Mouse (Mus musculus): ENCODE measurements at regions not wholly inside any gene's neighbourhood (a gene's known extent, or its start where the extent isn't known, plus 50 kb on each side); places are given as distances from the start of the nearest gene placed in this dataset.

- Histone ChIP-seq H3K27ac (ENCODE audit: low read length) (no peak overlapping the region), H3K9ac (ENCODE audit: low read depth, low read length) (no peak overlapping the region), H3K4me3 (ENCODE audit: low read length) (no peak overlapping the region), H3K27me3 (replicated peaks; ENCODE audit: control insufficient read depth, insufficient read depth, low read length) (no peaks in the 10 kb centered on the region), H3K4me1 (ENCODE audit: control insufficient read depth, insufficient read depth, low read length) (no peaks in the 10 kb centered on the region), H3K4me2 (ENCODE audit: low read depth, low read length) (no peak overlapping the region), H3K36me3 (ENCODE audit: control insufficient read depth, insufficient read depth, low read length) (no peaks in the 10 kb centered on the region), H3K9me3 (ENCODE audit: control insufficient read depth, low read length) (no peaks in the 10 kb centered on the region)
- WGBS = 58% methylated on average over 4 of the region's 4 CpGs
- ATAC-seq = no peak
These were observed 513.1 kb downstream of the Kctd12 start for GRCm38 (mm10) chr14:102469326-102469725.

GRCm38 (mm10) chr14:102461001-102461400 is 521.4 kb downstream of the Kctd12 start:
- WGBS = 84% methylated on average over 1 of the region's 1 CpGs
- Histone ChIP-seq H3K9me3 (ENCODE audit: control insufficient read depth, low read length) (no peaks in the 10 kb centered on the region), H3K4me1 (ENCODE audit: control insufficient read depth, insufficient read depth, low read length) (no peaks in the 10 kb centered on the region), H3K4me3 (ENCODE audit: low read length) (no peak overlapping the region), H3K9ac (ENCODE audit: low read depth, low read length) (no peak overlapping the region), H3K27ac (ENCODE audit: low read length) (no peak overlapping the region), H3K36me3 (ENCODE audit: control insufficient read depth, insufficient read depth, low read length) (no peaks in the 10 kb centered on the region), H3K4me2 (ENCODE audit: low read depth, low read length) (no peak overlapping the region), H3K27me3 (replicated peaks; ENCODE audit: control insufficient read depth, insufficient read depth, low read length) (no peaks in the 10 kb centered on the region)
- no peak for ATAC-seq

GRCm38 (mm10) chr14:102439738-102440137 is 542.7 kb downstream of the Kctd12 start:
- Histone ChIP-seq H3K36me3 (ENCODE audit: control insufficient read depth, insufficient read depth, low read length) (no peaks in the 10 kb centered on the region), H3K9me3 (ENCODE audit: control insufficient read depth, low read length) (no peaks in the 10 kb centered on the region), H3K4me3 (ENCODE audit: low read length) (no peak overlapping the region), H3K9ac (ENCODE audit: low read depth, low read length) (no peak overlapping the region), H3K27ac (ENCODE audit: low read length) (no peak overlapping the region), H3K4me1 (ENCODE audit: control insufficient read depth, insufficient read depth, low read length) (no peaks in the 10 kb centered on the region), H3K4me2 (ENCODE audit: low read depth, low read length) (no peak overlapping the region), H3K27me3 (replicated peaks; ENCODE audit: control insufficient read depth, insufficient read depth, low read length) (no peaks in the 10 kb centered on the region)
- no peak for ATAC-seq
- WGBS = 87% methylated on average over 2 of the region's 2 CpGs

GRCm38 (mm10) chr14:102403397-102404115 is 578.9 kb downstream of the Kctd12 start:
- Histone ChIP-seq H3K4me3 (ENCODE audit: low read length) (no peak overlapping the region), H3K9me3 (ENCODE audit: control insufficient read depth, low read length) (no peaks in the 10 kb centered on the region), H3K4me1 (ENCODE audit: control insufficient read depth, insufficient read depth, low read length) (no peaks in the 10 kb centered on the region), H3K27me3 (replicated peaks; ENCODE audit: control insufficient read depth, insufficient read depth, low read length) (no peaks in the 10 kb centered on the region), H3K27ac (ENCODE audit: low read length) (no peak overlapping the region), H3K9ac (ENCODE audit: low read depth, low read length) (no peak overlapping the region), H3K4me2 (ENCODE audit: low read depth, low read length) (no peak overlapping the region), H3K36me3 (ENCODE audit: control insufficient read depth, insufficient read depth, low read length) (no peaks in the 10 kb centered on the region)
- ATAC-seq = no peak
- 46% methylated on average over 4 of the region's 4 CpGs for WGBS

DNA sequence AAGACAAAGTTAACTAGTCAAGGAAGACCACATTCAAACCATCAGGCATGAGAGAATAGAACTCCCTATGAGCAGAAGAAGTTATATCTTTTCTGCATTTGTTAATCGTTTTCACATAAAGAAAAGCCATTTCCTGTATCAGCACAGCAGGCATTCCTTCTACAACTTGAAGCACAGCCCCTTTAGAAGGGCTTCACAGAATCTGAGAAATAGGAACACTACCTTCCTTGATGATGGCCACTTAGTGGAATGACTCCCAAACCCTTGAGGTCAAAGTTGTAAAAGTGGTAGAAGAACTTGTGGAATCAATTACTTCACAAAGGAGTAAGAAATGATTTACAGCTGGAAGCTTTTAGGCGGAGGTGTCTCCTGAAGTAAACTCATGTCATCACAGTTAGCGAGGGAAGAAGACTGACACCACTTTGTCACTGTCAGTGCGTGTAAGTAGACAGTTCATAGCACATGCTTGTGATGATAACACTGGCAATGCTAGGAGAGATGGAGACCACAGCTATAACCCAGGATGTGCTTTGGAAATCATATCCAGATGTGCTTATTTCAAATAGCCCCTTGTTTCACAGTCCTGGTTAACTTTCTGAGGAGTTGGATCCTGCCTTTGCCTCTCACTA is 580.3 kb downstream of the Kctd12 start:
- H3K9me3 ChIP-seq (ENCODE audit: control insufficient read depth, low read length) = no peaks in the 10 kb centered on the region
- H3K36me3 ChIP-seq (ENCODE audit: control insufficient read depth, insufficient read depth, low read length) = no peaks in the 10 kb centered on the region
- no peak overlapping the region for H3K4me2 ChIP-seq (ENCODE audit: low read depth, low read length)
- ATAC-seq = no peak
- H3K4me3 ChIP-seq (ENCODE audit: low read length) = no peak overlapping the region
- no peaks in the 10 kb centered on the region for H3K4me1 ChIP-seq (ENCODE audit: control insufficient read depth, insufficient read depth, low read length)
- H3K27ac ChIP-seq (ENCODE audit: low read length) = no peak overlapping the region
- no peak overlapping the region for H3K9ac ChIP-seq (ENCODE audit: low read depth, low read length)
- WGBS = 57% methylated on average over 4 of the region's 4 CpGs
- H3K27me3 ChIP-seq (replicated peaks; ENCODE audit: control insufficient read depth, insufficient read depth, low read length) = no peaks in the 10 kb centered on the region

DNA sequence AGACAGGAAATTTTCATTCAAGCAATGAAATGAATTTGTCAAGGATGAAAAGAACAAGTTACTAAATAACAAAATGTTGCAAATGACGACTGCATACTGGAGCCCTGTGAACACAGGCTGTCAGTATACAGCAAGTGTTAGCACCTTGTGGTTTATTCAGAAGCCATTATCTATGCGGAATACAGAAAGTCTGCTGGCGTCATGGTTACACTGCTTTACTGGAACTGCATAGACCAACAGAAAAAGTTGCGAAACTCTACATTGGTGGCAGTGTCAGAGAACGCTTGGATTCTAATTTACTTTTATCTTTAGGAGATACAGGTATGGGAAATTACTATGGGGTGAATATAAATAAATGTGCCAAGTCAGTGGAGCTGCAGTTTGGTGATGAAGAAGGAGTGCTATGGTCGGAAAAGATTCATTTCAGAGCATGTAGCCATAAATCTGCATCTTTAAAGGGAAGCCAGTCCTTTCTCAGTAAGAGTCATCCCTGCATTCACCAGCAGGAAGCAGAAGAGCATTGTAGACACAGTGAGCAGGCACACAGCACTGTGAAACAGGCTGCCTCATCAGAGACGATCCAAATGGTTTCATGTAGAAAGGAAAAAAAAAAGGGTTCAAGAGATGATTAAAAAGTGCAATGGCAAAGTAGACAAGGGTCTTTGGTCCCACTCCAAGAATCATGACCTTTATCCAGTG is 586.3 kb downstream of the Kctd12 start:
- no peak overlapping the region for H3K9ac ChIP-seq (ENCODE audit: low read depth, low read length)
- no peaks in the 10 kb centered on the region for H3K36me3 ChIP-seq (ENCODE audit: control insufficient read depth, insufficient read depth, low read length)
- whole genome bisulfite sequencing = 75% methylated on average over 7 of the region's 7 CpGs
- H3K27ac ChIP-seq (ENCODE audit: low read length) = no peak overlapping the region
- no peaks in the 10 kb centered on the region for H3K4me1 ChIP-seq (ENCODE audit: control insufficient read depth, insufficient read depth, low read length)
- H3K9me3 ChIP-seq (ENCODE audit: control insufficient read depth, low read length) = no peaks in the 10 kb centered on the region
- H3K27me3 ChIP-seq (replicated peaks; ENCODE audit: control insufficient read depth, insufficient read depth, low read length) = no peaks in the 10 kb centered on the region
- no peak for ATAC-seq
- no peak overlapping the region for H3K4me2 ChIP-seq (ENCODE audit: low read depth, low read length)
- H3K4me3 ChIP-seq (ENCODE audit: low read length) = no peak overlapping the region

DNA sequence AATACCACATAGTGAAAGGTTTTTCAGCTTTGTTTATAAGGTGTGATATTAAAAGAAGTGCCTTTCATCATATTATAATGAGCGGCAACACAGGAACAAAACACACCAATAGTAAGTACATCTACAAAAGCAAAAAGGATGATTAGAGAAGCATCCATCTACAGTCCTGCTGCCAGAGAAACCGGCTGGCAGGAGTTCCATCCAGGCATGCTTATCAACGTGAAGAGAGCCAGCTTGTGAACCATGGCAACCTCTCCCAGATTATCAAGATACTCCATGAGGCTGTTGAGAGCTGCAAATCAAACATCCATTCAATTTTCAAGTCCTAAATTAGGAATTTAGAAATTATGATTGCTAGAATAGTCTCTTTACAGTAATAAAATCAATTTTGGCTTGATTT is 590.1 kb downstream of the Kctd12 start:
- no peak for ATAC-seq
- no peak overlapping the region for H3K9ac ChIP-seq (ENCODE audit: low read depth, low read length)
- H3K4me2 ChIP-seq (ENCODE audit: low read depth, low read length) = no peak overlapping the region
- no peak overlapping the region for H3K4me3 ChIP-seq (ENCODE audit: low read length)
- no peak overlapping the region for H3K27ac ChIP-seq (ENCODE audit: low read length)
- no peaks in the 10 kb centered on the region for H3K36me3 ChIP-seq (ENCODE audit: control insufficient read depth, insufficient read depth, low read length)
- no peaks in the 10 kb centered on the region for H3K27me3 ChIP-seq (replicated peaks; ENCODE audit: control insufficient read depth, insufficient read depth, low read length)
- WGBS = 60% methylated on average over 3 of the region's 3 CpGs
- no peaks in the 10 kb centered on the region for H3K4me1 ChIP-seq (ENCODE audit: control insufficient read depth, insufficient read depth, low read length)
- no peaks in the 10 kb centered on the region for H3K9me3 ChIP-seq (ENCODE audit: control insufficient read depth, low read length)

DNA sequence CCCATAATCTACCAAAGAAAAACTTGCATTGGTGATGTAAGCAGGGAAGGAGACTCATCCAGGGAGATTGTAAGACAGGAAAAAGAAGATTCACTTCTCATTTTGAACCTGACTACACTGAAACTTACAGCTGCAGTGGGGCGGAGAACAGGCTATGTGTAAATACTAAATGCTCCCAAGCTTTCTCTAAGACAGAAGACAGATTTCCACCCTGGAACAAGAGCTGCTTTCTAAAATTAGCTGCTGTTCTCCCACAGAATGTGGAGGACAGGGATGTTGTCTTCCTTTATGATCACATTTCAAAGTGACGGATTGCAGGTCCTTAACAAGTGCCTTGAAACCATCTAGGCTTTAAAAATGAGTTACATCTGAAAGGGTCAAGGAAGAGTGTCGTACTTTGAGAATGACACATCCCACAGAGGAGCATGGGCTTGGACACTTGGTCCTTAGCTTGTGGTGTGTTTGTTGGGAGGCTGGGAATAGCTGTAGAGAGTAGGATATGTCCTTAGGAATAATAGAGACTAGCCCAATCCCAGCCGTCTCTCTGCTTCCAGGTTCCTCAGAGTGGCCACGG is 609.4 kb downstream of the Kctd12 start:
- Histone ChIP-seq H3K36me3 (ENCODE audit: control insufficient read depth, insufficient read depth, low read length) (no peaks in the 10 kb centered on the region), H3K9me3 (ENCODE audit: control insufficient read depth, low read length) (no peaks in the 10 kb centered on the region), H3K4me2 (ENCODE audit: low read depth, low read length) (no peak overlapping the region), H3K4me1 (ENCODE audit: control insufficient read depth, insufficient read depth, low read length) (no peaks in the 10 kb centered on the region), H3K4me3 (ENCODE audit: low read length) (no peak overlapping the region), H3K9ac (ENCODE audit: low read depth, low read length) (no peak overlapping the region), H3K27ac (ENCODE audit: low read length) (no peak overlapping the region), H3K27me3 (replicated peaks; ENCODE audit: control insufficient read depth, insufficient read depth, low read length) (no peaks in the 10 kb centered on the region)
- no peak for ATAC-seq
- 69% methylated on average over 5 of the region's 5 CpGs for WGBS

- H3K4me3 ChIP-seq (ENCODE audit: low read length) = no peak overlapping the region
- no peaks in the 10 kb centered on the region for H3K36me3 ChIP-seq (ENCODE audit: control insufficient read depth, insufficient read depth, low read length)
- WGBS = 87% methylated on average over 2 of the region's 2 CpGs
- ATAC-seq = no peak
- H3K4me2 ChIP-seq (ENCODE audit: low read depth, low read length) = no peak overlapping the region
- H3K27me3 ChIP-seq (replicated peaks; ENCODE audit: control insufficient read depth, insufficient read depth, low read length) = no peaks in the 10 kb centered on the region
- no peaks in the 10 kb centered on the region for H3K4me1 ChIP-seq (ENCODE audit: control insufficient read depth, insufficient read depth, low read length)
- H3K27ac ChIP-seq (ENCODE audit: low read length) = no peak overlapping the region
- H3K9ac ChIP-seq (ENCODE audit: low read depth, low read length) = no peak overlapping the region
- H3K9me3 ChIP-seq (ENCODE audit: control insufficient read depth, low read length) = no peaks in the 10 kb centered on the region
These were observed 620.8 kb downstream of the Kctd12 start for GRCm38 (mm10) chr14:102361589-102361988.
